Mouse (Mus musculus) intestine, embryonic 16.5 days (tissue): Measurements from ENCODE around the gene Ssxb5. TPM values are rescaled to one million over a fixed set of nuclear protein-coding genes. Genes with fewer than 3 reads are reported as not detected.
"Not testable (repeated sequence)": the region's sequence is repeated elsewhere in the genome, so short reads cannot be mapped to it uniquely, and the experiment has no call there.

ENCODE experiments used
- ATAC-seq: fragments of 200-750 bp; cut with Nextera tagmentation; 2 replicates; pipeline ENCODE4 v1.8.0; 2017; ENCODE audit warnings: moderate TSS enrichment, moderate library complexity
- H3K27ac ChIP-seq: fragments of 300-500 bp; sonication (generic); 2 replicates; pipeline ENCODE4 v1.5.1; 2014; ENCODE audit warnings: mild to moderate bottlenecking, low read length
- H3K27me3 ChIP-seq: fragments of 300-500 bp; sonication (generic); replicated peaks from 2 replicates; pipeline ENCODE4 v1.6.1; 2014; ENCODE audit warnings: low read length, control low read depth, mixed read lengths; ENCODE audit not compliant: control insufficient read depth, insufficient read depth
- H3K36me3 ChIP-seq: fragments of 300-500 bp; sonication (generic); 2 replicates; pipeline ENCODE4 v1.6.1; 2014; ENCODE audit warnings: low read length, control low read depth; ENCODE audit not compliant: control insufficient read depth, insufficient read depth
- H3K4me1 ChIP-seq: fragments of 300-500 bp; sonication (generic); 2 replicates; pipeline ENCODE4 v1.6.1; 2014; ENCODE audit warnings: low read length, control low read depth, mixed read lengths; ENCODE audit not compliant: control insufficient read depth, insufficient read depth
- H3K4me2 ChIP-seq: fragments of 300-500 bp; sonication (generic); 2 replicates; pipeline ENCODE4 v1.6.1; 2014; ENCODE audit warnings: low read depth, low read length, control low read depth
- H3K4me3 ChIP-seq: fragments of 300-500 bp; sonication (generic); 2 replicates; pipeline ENCODE4 v1.5.1; 2014; ENCODE audit warnings: mild to moderate bottlenecking, low read length
- H3K9ac ChIP-seq: fragments of 300-500 bp; sonication (generic); 2 replicates; pipeline ENCODE4 v1.6.1; 2014; ENCODE audit warnings: low read depth, low read length
- H3K9me3 ChIP-seq: fragments of 300-500 bp; sonication (generic); 2 replicates; pipeline ENCODE4 v1.6.1; 2016; ENCODE audit warnings: low read length, control low read depth; ENCODE audit not compliant: control insufficient read depth
- WGBS: fragments of 180-500 bp; shearing (Covaris S2); extraction: QIAGEN DNeasy Blood & Tissue Kit; methylation state at CpG from one replicate; pipeline ENCODE4 v1.1.7; 2014; 5-methylcytosine and 5-hydroxymethylcytosine counted together
- polyA plus RNA-seq: library from polyadenylated mRNA; unstranded; fragments of >200 nt; fragmentation: Nextera tagmentation; extraction: Ambion mirVana; gene quantifications from 2 replicates; pipeline ENCODE4 v1.2.1, GENCODE M21; 2015

Gene Ssxb5
- polyA plus RNA-seq: not detected in 2 replicates

GRCm38 (mm10) chrX:8803391-8803790 is at the start of gene Ssxb5:
Gene Ssxb5 (plus strand): TSS chrX:8803691.
- not testable (repeated sequence) for H3K9ac ChIP-seq, H3K27ac ChIP-seq, H3K27me3 ChIP-seq, H3K4me1 ChIP-seq, H3K36me3 ChIP-seq, ATAC-seq, H3K4me3 ChIP-seq, H3K4me2 ChIP-seq, H3K9me3 ChIP-seq
- WGBS: 80% methylated on average over 4 of the region's 4 CpGs

- no peak overlapping the region for H3K4me2 ChIP-seq
- H3K4me1 ChIP-seq: no peaks in the 10 kb centered on the region
- no peaks in the 10 kb centered on the region for H3K9me3 ChIP-seq
- no peaks in the 10 kb centered on the region for H3K36me3 ChIP-seq
- H3K27ac ChIP-seq: no peak overlapping the region
- no peak for ATAC-seq
- H3K27me3 ChIP-seq: no peaks in the 10 kb centered on the region
- H3K9ac ChIP-seq: no peak overlapping the region
- no peak overlapping the region for H3K4me3 ChIP-seq
Observed at GRCm38 (mm10) chrX:8832043-8832442, 28.6 kb downstream of the Ssxb5 start.

GRCm38 (mm10) chrX:8843694-8844093 is 40.2 kb downstream of the Ssxb5 start, which contains the start of gene Gm6592:
Gene Gm6592 (plus strand): TSS chrX:8843994.
- no peak within 1 kb of the TSS for H3K4me2 ChIP-seq
- ATAC-seq: no peak
- H3K4me3 ChIP-seq: no peak within 1 kb of the TSS
- H3K9me3 ChIP-seq: no peaks in the 10 kb centered on the region
- H3K27ac ChIP-seq: no peak within 1 kb of the TSS
- no peaks in the 10 kb centered on the region for H3K4me1 ChIP-seq
- 76% methylated on average over 1 of the region's 1 CpGs for WGBS
- H3K9ac ChIP-seq: no peak within 1 kb of the TSS
- no peaks in the 10 kb centered on the region for H3K27me3 ChIP-seq
- H3K36me3 ChIP-seq: no peaks in the 10 kb centered on the region

- H3K9me3 ChIP-seq: no peaks in the 10 kb centered on the region
- ATAC-seq: no peak
- no peak overlapping the region for H3K9ac ChIP-seq
- no peaks in the 10 kb centered on the region for H3K36me3 ChIP-seq
- 88% methylated on average over 10 of the region's 10 CpGs for WGBS
- H3K4me3 ChIP-seq: no peak overlapping the region
- H3K4me2 ChIP-seq: no peak overlapping the region
- no peak overlapping the region for H3K27ac ChIP-seq
- H3K27me3 ChIP-seq: no peaks in the 10 kb centered on the region
- H3K4me1 ChIP-seq: no peaks in the 10 kb centered on the region
Observed at GRCm38 (mm10) chrX:8852486-8852885, 49.0 kb downstream of the Ssxb5 start.

Other genes starting within 250 kb of the Ssxb5 start
- gene Ssxb3, start 211.9 kb upstream of the Ssxb5 start, polyA plus RNA-seq: not detected in 2 replicates
- gene Ssxb8, start 112.8 kb upstream of the Ssxb5 start, polyA plus RNA-seq: not detected in 2 replicates
- gene Ssx9, start 55.3 kb upstream of the Ssxb5 start, polyA plus RNA-seq: not detected in 2 replicates
- gene Gm6592, start 40.3 kb downstream of the Ssxb5 start, polyA plus RNA-seq: not detected in 2 replicates
- not detected in 2 replicates for gene Gm5751, start 70.6 kb downstream of the Ssxb5 start, polyA plus RNA-seq
- gene B630019K06Rik, start 88.7 kb downstream of the Ssxb5 start, polyA plus RNA-seq: 1.6 and 1.7 TPM in 2 replicates
- gene Fthl17b, start 159.3 kb downstream of the Ssxb5 start, polyA plus RNA-seq: not detected in 2 replicates
- not detected in 2 replicates for gene Fthl17c, start 172.9 kb downstream of the Ssxb5 start, polyA plus RNA-seq
- not detected in 2 replicates for gene Fthl17d, start 183.1 kb downstream of the Ssxb5 start, polyA plus RNA-seq
- gene Fthl17e, start 229.8 kb downstream of the Ssxb5 start, polyA plus RNA-seq: not detected in 2 replicates